Mouse (Mus musculus) naive thymus-derived CD4-positive, alpha-beta T cell, adult 2 months (primary cell): ENCODE measurements around the gene Anln.

Experiments
- DNase-seq: peaks from one replicate; pipeline ENCODE4 v3.0.0-alpha.2; 2011; ENCODE audit warnings: low read depth

Anln gene

DNA sequence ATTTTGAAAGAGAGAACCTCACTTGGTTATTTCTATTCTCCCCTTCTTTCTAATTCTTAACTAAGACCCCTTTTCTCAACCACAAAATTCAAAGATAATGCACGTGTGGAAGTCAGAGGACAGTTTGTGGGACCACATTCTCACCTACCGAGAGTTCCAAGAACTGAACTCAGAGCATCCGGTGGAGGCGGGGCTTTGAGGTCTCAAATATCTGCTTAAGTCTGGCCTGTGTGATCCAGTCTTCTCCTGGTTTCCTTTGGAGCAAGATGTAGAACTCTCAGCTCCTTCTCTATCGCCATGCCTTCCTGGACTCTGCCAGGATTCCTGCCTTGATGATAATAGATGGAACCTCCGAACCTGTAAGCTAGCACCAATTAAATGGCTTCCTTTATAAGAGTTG, 13.0 kb upstream of the Anln start:
- no peak for DNase-seq

DNA sequence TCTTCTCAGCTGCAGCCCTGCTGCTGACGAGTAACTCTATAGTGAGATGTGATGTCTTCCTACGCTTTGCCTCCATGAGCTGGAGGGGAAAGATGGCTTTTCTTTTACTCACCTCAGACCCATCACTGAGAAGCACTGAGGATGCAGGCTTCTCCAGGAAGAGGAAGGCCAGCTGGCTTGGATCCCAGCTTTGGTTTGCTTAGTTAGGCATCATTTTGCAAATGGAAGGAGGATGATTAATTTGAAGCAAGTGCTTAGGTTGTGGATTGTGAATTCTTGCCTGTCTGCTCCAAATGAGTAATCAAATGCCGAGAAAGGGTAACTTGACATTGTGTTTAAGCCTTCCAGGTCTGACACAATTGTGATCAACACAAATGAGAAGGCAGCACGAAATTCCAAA, 10.0 kb upstream of the Anln start:
- DNase-seq: no peak

DNA sequence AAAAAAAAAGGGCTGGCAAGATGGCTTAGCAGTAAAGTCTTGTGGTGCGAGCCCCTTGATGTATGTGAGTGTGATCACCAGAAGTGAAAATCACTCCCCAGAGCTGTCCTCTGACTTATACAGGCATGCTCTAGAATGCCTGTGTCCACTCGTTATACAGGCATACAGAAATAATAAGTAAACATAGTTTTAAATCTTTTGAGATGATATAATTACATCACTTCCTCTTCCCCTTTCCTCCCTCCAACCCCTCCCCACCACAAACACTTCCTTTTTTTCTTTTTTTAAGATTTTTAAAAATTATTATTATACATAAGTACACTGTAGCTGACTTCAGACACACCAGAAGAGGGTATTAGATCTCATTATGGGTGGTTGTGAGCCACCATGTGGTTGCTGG, 5.7 kb upstream of the Anln start:
- DNase-seq: no peak

DNA sequence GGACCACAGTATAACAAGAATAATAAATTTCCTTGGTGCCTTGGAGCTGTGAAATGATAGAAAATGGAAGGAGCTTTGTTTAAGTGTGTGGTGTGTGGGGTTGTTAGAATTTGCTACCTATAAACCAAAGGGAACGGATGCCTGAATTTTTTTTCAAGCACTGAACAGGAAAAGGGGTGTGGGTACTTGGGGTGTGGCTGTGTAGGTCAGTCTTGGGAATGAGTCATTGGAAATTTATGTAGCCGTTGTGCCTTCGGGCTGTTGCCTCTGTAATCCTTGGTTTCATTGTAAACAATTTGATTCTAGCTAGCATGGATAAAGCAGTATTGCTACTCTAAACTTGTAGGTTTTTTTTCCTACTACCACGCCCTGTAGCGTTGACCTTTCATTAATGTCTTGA, 1.4 kb upstream of the Anln start:
- DNase-seq: no peak

DNA sequence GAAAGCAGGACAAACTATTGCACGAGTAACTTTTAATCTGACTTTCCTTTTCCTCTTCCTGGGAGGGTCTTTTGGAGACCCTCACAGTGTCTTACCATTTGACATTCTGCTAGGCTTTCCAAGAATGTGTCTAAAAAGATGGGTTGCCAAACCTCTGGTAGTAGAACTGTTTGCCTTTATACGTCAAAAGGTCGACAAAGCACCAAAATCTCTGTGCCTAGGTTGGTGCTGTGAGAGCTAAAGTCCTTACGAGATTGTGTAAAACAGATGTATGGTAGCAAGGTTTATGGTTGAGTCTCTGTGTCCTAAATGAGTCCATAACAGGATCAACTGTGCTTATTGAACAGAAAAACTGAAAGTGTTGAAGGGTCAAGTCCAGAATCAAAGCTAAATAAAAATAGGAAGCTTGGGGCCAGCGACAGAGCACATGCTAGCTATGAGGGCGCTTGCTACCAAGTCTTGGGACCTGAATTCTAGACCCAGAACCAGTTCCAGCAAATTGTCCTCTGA, 803 bp upstream of the Anln start:
- DNase-seq: no peak

DNA sequence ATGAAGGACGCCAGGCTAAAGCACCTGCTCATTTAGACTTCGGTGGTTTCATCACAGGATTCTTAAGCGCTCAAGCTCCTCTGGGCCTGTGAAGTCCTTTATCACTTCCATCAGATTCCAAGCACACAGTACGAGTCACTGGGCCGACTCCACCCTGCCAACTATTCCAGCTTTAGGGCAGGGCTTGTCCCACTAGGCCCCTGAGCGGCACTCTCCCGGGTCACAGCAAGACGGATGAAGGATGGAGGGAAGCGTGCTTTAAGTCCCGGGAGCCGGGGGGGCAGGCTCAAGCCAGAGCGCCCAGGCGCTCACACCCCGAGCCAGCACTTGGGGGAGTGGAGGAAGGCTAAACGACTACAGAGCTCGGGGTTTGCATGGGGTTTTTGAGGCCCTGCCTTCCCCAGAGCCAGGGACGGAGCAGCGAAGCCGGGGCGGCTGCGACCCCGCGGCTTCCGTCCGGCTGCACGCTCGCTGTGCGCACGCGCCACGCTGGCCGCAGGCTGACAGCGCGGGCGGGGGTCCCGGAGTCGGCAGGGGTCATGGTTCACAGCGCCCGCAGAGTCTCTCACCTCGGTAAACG, 497 bp downstream of the Anln start:
- peak; percentile 45 for DNase-seq

DNA sequence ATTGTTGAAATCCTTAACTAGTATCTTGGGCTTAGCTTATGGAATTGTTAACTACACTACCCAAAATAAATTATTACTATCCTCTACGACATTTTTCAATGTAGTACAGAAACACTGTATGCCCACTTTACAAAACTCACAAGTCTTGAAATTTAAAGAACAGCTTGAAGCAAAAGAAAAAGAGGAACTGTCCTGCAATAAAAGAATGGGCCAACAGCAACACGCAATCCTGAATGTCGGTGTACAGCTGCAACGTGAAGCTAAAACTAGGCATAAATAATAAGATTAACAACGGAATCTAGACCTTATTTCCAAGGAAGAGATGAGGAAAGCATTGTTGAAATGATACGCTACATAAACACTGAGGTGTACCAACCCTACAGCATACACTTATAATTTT, 1.1 kb downstream of the Anln start:
- DNase-seq: no peak

DNA sequence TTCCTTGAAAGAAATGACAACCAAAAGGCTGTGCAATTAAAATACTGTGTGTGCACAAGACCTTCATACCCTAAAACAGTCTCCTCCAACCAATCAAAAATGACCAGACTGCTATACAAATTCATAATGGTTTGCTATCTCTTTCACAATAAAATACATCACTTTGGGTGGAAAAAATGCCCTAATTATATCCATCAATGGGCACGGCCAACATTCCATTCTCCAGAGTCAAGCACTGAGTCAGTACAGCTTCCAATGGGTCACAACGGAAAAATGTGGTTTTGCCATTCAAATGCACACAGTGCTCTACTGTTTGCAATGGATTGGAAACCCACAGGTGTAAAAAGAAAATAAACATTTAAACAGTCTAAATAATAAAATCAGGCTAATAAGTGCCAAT, 3.1 kb downstream of the Anln start:
- no peak for DNase-seq

DNA sequence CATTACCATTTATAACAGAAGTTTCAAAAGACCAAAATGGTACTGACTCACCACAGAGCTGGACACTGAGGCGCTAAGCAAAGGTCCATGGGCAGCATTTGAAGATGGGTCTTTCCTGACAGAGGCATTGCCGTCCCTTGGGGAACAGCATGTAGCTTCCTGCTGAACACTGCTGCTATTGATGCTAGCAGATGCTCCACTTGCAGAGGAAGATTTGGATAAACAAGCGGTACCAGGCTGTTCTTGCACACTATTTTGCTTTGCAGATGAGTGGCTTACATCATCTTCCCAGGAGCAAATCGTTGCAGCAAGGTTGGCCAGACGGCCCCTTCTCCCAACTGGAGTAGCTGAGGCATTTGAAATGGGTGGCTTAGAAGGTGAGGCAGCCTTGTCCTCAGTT, 12.9 kb downstream of the Anln start:
- no peak for DNase-seq

DNA sequence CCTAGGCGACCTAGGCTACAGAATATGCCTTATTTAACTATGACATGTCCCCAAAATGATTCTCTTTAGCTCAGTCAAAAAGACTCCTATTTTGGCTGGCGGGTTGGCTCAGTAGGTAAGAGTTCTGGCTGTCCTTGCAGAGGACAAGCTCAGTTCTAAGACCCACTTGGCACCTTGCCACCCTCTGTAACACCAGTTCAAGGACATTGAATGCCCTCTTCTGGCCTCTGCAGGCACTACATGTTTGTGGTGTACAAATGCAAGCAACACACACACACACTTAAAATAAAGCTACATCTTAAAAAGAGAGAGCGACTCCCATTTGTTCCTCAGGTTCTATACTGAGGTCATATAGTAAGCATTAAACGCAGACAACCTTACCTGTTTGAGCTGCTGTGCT, 16.2 kb downstream of the Anln start:
- peak; percentile 26 for DNase-seq

DNA sequence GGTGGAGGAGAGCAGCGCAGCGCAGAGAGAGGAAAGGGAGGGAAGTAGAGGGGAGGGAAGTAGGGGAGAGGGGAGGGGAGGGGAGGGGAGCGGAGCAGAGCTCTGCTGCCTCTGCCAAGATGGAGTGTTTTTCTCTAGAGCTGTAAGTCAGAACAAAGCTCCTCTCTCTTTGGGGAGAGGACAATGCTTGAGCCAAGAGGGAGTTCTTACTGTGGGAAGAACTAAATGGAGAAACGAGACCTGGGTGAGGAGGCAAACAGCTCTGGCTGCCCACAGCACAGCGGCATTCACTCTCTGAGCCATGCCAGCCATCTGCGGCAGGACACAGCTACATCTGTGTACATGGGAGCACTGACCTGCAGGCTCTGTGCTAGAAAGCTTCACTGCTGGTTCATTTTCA, 21.0 kb downstream of the Anln start:
- no peak for DNase-seq

DNA sequence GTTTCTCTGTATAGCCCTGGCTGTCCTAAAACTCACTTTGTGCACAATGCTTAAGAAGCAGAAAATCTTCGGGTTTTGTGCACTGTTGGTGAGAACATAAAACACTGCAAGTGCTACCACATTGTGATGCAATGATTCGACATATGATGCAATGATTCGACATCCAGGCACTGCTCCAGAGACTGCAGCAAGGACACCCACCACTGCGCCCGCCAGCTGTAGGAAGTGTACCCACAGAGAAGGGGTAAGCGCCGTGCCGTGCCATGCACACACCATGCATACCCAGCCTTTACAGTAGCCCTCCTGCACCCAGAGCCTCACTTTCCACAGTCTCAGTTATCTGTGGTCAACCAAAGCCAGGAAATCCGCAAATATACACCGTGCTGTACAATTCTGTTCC, 22.4 kb downstream of the Anln start:
- DNase-seq: peak; percentile 22

DNA sequence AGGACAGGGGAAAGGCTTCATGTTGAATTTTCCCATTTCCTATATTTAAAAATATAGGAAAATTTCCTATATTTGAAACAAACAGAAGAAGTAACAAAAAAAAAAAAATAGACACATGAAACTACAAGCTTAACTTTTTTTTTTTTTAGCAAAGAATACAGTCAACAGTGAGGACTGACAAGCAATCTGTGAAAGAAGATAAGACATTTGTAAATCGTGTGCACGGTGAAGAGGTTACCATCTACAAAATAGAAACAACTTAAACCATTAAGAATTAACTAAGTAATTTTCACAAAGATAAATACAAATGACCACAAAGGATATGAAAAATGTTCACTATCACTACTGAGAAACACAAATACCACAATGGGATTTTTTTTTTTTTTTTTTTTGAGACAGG, 22.8 kb downstream of the Anln start:
- DNase-seq: no peak

DNA sequence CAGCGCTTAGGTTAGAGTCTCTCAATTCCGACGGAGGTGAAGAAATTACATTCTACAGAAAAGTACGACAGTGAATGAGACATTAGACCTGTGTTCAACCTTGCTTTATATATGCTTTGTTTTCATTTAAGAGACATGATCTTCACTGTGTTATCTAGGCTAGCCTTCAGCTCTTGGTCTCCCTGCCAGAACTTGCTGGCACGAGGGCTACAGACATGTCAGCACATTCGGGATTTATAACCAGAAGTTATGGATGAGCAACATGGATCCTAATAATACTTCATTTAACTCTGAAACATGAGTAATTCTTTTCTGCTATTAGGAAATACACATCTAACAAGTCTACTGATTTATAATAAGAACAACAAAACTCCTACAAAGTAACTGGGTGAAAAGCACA, 28.1 kb downstream of the Anln start:
- no peak for DNase-seq

DNA sequence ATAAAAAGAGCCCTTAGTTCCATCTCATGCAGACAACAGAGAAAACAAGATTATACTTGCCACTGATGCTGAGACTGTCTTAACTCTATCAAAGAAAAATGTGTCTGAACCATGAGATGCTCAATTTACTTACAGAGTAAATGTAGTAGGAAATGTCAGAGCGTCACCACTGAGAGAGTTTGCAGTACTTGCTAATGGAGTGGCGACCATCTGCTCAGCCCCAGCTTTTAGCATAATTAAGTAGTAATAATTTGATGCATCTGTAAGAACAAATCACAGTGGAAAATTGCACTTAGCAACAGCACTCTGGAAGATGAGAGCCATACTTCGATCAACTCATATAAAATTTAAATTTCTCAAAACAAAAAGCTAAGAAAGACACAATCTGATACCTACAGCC, 33.1 kb downstream of the Anln start:
- no peak for DNase-seq

DNA sequence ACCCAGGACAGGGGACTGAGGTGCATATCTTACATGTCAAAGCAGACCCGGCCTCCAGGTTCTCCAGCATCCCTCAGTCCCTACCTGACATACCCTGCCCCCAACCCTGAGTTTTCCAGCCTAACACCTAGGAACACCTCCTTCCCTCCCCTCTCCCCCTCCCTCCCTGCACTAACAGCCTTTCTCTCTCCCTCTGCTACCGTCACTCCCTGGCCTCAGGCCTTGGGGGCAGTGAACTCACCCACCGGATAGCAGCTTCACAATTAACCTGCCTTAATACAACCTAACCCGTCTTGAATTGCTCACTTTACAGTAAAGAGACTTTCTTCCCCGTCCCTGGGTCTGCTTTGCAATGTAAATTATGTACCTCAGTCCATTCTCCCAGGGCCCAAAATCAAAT, 35.1 kb downstream of the Anln start:
- DNase-seq: no peak

DNA sequence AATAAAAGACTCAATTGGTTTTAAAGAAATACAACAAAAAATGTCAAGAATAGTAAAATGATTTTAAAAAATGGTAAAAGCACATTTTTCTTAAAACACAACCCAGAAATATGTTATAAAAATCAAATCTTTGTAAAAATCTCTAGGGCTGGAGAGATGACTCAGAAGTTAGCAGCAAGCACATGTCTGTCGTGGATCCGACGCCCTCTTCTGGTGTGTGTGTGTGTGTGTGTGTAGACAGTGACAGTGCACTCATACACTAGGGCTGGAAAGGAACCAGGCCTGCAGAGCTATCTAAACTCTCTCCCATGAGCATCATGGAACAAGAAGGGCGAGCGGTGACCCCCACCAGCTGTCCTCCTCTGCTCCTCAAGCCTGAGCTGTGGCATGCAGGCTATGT, 35.5 kb downstream of the Anln start:
- no peak for DNase-seq

DNA sequence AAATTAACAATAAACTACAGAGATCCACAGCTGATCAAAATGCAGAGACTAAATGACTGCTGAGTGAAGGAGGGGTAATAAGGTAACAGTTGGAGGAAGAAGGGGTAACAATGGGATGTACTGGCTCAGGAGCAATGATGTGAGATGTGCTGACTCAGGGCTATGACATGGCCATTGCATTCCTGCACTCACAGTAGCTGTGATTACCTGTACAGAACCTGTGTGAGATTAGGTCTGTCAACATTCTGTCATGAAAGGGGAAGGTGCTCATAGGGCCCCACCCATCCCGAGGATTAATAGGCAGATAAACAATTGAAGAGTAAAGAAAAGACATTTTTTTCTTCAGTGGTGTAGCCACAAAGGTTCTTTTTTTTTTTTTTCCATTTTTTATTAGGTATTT, 48.7 kb downstream of the Anln start:
- no peak for DNase-seq

DNA sequence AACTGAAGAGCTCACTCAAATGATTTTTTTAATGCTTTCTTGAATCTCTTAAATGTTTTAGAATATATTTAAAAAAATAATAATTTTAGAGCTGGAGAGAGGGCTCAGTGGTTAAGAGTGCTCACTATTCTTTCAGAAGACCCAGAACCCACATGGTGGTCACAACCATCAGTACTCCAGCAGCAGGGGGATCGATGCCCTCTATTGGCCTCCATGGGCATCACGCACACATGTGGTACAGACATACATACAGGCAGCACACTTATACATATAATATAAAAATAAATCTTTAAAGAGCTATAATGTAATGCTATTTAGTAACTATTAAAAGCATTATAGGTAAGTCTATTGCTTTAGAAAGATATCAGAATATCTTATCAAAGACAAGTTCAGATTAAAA, 51.8 kb downstream of the Anln start:
- no peak for DNase-seq

DNA sequence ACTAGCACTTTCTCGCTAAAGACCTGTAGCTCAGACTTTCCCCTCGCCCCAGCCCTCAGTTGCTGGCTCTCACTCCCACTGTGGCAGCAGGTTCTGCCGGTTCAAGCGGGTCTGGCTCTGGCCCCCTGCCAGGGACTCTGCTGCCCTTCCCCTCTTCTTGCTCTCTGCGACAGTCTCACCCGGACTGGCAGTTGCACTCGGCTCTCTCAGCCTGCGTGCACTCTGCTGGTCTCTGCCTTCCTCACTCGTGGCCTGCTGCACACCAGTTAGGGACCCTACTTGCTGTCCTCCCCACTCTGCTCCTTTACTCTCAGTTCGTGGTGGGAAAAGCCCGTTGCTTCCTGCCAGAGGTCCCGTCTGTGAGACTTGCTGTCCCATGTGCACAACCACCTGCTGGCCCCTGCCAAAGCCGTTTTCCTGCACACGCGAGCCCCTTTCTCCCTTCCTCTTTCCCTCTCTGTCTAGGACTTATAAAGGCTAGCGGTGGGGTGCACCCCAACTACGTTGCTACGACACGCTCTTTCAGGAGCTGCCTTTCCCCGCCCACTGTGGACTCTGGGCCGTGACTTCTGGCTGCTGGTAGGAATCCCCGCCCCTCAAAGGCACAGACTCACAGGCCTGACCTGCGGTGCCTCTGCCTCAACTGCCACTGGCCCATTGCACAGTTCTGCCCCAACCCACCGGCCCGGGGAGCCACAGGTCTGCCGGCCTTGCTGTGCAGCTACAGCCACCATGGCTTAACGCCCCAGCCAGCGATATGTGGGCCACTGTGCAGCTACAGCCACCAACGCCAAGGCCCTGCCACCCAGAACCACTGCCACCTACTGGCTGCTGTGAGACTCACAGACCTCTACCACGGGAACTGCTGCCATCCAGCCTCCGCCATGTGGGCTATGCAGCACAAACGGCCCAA, 61.3 kb downstream of the Anln start:
- peak; percentile 94 for DNase-seq

DNA sequence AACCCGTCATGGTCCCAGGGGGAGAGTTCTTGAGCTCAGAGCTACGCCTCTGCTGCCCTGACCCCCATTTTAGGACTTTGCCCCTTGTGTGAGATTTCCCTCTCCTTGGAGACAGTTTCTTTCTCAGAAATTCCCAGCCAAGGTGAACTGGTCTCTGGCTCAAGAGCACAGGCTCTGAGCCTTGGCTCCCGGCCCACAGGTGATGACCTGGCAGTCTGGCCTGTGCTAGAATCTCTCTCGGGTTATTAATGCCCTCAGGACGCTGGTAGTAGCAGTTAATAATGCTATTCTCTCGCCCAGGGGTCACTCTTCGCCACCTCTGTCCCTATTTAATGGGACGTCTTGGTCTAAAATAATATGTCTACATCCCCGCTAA, 61.9 kb downstream of the Anln start:
- DNase-seq: no peak

DNA sequence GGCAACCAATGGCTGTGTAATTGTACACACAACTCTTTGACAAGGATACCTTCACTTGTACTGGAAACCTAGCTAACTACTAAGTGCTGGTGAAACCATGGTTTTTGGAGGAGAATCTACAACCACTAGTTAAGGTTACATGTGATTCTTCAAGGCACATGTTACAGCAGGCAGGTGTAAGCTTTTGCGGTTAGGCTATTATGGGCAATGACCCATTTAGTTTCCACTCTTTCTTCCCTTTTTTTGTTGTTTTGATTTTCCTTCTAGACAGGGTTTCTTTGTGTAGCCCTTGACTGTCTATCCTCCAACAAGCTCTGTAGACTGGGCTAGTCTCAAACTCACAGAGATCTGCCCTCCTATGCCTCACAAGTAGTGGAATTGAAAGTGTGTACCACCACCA, 64.4 kb downstream of the Anln start:
- DNase-seq: no peak

DNA sequence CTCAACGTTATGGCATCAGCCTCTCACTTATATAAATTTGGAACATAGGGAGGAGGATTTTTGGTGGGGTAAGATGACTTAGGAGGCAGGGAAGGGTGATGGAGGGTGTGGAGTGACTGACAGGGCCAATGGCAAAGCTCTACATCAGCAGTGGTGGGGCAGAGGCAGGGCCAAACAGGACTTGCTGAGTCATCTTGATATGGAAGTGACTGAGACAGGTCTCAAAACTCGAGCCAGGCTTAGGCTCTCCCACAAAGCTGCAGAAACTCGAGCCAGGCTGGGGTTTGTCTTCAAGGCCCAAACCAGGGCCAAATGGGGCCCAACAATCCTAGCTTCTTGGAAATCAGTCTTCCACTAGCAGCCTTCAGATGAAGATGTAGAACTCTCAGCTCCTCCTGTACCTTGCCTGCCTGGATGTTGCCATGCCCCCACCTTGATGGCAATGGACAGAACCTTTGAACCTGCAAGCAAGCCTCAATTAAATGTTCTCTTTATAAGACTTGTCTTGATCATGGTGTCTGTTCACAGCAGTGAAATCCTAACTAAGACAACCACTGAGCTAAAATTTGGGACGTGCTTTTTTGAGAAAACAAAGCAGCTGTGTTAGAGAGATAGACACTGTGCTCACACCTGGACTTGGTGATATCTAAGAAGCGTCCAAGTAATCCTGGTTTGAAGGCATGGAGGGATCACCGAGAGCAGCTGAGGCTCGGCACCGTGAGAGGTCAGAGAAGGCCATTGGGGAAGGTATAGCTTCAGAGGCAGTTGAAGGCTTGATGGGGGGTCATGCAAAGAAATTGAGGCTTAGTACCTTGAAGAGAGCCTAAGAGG, 66.4 kb downstream of the Anln start:
- DNase-seq: no peak
